Comparison of ENCODE assay signal across 16 mouse cellular contexts in genomic region chr15:79609226-79609625, GRCm38 (mm10). TPM values are rescaled to one million over a fixed set of nuclear protein-coding genes. Genes with fewer than 3 reads are reported as not detected.
"Had no signal": no experiment of that assay in that cellular context is flagged by ENCODE, and none has a peak within 500 bp of the region (broad histone marks: within the 10 kb centered on the region; RNA-seq: fewer than 3 reads in every experiment).

No protein-coding gene starts in this region.

- DNase-seq: heart, postnatal 10 days; heart, postnatal 14 days; heart, postnatal 36 days; heart, postnatal 4 days; kidney, adult 11 months; kidney, adult 18-20 months; kidney, adult 2 months; kidney, adult 8-10 months; kidney, adult 9 months; kidney, postnatal 10 days; kidney, postnatal 14 days; kidney, postnatal 25 days; kidney, postnatal 36 days; kidney, postnatal 4 days; layer of hippocampus, adult 9-11 months; layer of hippocampus, postnatal 36 days had no signal

RNA-seq across cellular contexts. Expression of gene Dmc1, which starts 4.3 kb away (rescaled TPM):
- total RNA-seq: heart, postnatal 36 days had no signal
